Mouse (Mus musculus) cerebellum, postnatal 4 days (tissue): Measurements from ENCODE around the gene Casz1.
A peak's percentile ranks its signal among the peaks of the same experiment; 100 is the strongest.

ENCODE experiments used
- DNase-seq, 2 experiments: peaks; one replicate each; pipeline ENCODE4 v3.0.0; 2022; ENCODE audit warnings: low spot score in 2 of 2, mixed read lengths in 1 of 2

Gene Casz1

DNA sequence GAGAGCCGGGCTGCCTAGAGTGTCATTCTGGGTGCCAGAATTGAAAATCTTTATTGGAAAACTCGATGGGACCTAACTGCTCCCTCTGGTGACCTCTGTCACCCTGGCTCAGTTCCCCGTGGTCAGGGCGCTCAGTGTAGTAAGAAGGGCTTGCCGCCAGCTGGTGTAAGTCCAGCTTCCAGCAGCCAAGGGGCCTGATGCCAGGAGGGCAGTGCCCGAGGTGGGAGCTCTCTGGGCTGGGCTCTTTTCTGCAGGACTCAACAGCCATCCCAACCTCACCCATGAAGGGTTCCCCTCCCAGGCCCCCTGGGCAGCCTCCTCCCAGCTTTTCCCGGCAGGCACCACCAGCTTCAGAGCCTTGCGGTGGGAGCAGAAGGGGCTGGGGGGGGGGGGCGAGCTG is 42.0 kb downstream of the Casz1 start:
- peak in 1 of 2 experiments; percentile 65 for DNase-seq

DNA sequence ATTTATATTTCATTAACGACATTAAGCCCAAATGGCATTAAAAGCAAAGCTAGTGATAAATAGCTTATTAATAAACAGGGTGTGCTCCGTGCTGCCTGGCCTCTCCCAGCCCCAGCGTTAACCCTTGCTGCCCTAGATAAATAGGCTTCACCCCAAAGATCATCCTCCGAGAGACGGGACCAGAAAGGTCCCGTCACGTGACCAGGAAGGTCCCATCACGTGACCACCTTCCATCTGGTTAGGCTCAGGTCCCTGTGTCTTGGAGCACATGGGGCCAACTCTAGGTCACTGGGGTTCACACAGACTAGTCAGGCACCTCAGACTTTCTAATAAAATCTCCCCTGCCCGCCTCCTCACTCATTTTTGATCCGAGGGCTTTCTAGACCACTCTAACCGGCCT is 42.5 kb downstream of the Casz1 start:
- no peak for DNase-seq

DNA sequence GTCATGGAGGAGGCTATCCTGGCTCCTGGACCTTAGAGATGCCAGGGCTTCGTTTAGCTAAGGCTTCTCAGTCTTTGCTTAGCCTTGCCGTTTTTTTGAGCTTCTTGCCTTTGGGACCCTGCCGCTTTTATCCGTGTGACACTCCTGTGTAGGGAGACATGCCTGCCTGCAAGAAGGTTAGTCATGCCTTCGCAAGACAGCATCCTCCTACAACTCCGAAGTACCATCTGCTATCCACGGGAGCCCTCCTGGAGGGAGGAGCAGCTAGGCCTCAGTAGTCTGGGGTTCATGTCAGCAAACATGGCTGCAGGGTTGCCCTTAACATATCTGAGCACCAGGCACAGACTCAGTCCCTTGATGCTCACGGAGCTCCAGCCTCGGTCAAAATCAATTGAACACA is 43.4 kb downstream of the Casz1 start:
- DNase-seq = no peak

DNA sequence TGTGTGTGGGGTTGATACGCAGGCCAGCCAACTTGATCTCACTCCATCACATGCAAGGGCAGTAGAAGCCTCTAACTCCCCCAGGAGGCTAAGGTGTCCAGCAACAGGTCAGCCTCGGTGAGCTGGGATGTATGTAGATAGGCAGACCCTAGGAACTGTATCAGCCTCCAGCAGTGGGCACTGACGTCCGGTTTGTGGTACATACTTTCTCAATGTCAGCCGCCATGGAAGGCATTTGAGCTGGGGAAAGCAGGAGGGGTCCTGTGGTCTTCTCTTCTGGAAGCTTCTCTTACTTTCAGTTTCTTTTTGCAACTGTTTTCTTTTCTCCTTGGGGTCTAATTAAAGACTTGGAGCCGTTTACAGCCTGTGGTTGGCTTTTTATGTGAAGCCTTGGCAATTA is 45.2 kb downstream of the Casz1 start:
- DNase-seq = no peak

DNA sequence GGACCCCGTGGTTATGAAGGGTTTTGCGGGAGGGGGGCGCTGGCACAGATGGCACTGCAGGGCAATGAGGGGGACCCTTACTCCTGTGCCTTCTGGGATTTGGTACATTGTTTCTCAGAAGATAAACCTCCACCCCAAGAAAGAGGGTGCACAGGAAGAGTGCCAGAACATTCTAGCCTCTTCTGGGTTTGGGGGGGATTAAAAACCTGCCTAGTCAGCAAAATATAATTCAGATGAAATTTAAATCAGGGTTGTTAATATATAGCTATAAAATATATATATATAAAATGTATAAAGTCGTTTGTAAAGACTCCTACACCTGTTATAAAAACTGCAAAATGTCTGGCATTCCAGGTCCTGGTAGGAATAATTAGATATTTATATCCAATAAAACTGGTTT is 48.8 kb downstream of the Casz1 start:
- no peak for DNase-seq

DNA sequence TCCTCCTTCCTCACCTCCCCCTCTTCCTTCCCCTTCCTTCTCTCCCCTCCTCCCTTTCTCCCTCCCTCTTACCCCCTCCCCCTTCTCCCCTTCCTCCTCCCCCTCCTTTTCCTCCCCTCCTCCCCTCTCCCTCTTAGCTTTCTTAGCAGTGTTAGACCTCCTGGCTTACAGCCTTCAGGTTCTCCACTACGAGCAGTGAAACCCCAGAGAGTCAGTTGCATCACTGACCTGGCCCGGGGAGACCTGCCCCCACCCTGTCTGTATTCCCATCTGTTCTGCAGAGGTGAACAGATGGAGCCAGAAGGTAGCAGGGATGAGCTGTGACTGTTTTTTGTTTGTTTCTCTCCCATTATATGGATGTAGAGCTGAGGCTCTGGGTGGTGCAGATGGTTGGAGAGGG is 49.9 kb downstream of the Casz1 start:
- DNase-seq = no peak

DNA sequence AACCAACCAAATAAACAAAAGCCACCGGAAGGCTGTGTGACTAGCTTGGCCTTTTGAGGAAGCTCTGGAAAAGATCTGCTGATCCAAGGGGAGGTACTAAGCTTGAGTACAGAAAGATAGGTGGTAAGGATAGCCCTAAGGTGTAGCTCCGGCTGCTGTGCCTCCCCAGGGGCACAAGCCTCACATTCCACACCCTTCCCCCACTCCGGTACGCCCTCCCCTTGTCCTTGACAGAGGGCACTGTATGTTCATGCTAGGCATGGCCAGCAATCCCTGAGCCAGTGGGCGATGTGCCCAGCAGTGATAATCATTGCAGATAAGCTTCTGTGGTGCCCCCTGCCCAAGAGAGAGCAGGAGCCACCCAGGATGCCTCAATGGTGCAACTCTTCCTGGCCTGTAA is 51.3 kb downstream of the Casz1 start:
- DNase-seq = no peak

DNA sequence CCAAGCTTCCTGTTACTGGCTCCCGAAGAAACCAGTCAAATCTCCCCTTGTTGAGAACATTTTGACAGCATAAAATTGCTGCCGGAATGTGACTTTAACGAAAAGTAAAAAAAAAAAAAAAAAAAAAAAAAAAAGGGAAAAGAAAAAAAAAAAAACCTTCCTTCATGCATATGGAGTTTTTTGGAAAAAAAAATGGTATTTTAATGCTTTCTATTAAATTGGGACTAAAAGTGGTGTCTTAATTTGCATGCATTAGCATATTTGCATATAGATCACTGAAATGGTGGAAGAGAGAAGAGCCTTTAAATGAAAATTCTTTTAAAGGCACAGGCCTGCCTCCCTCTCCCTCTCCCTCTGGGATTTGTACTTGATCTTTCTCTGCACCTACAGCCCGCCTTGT is 52.0 kb downstream of the Casz1 start:
- no peak for DNase-seq

DNA sequence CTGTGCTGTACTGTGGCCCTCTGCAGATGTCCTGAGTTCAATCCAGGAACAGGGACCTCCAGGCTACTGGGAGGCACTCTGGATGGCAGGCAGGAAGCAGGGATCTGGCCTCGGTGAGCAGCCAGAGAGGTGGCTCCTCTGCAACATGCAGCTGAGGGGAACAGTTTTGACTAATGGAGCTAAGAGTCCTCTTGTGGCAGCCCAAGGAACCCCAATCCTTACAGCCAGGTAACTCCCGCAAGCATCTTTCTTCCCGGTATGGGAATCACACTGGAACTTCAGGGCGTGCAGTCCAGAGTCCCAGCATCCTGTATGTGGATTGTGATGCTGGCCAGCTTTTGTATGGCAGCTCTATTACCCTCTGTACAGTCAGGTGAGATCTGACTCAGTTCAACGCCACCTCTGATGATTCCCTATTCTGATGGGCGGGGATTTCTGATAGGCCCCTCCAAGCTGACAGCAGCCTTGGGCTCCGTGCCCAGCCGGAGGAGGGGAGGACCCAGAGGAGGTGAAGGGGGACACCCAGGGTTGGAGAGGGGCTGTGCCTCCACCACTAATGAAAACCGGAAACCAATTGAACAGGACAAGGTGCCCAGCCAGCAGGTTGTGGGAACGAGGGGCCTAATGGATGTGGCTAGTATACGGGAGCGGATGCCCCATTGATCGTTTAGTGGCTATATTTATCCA is 53.3 kb downstream of the Casz1 start:
- no peak for DNase-seq

DNA sequence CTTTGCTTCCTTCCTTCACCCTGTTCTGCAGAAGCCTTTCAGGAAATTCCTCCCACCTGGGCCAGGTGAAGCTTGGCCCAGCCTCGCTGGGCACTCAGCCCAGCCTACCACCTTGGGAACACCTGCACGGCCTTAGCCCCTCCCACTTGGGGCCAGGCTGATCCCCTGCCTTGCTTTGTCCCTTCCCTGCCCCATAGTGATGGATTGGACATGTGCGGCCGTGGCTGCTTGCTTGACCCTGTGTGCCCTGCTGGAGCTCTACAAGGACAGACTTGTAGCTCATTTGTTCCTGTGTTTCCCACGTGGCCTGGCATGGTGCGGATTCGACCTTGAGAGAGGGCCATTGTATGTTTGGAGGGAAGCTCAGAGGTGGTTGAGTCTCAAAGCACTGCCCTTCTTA is 54.0 kb downstream of the Casz1 start:
- DNase-seq = no peak

DNA sequence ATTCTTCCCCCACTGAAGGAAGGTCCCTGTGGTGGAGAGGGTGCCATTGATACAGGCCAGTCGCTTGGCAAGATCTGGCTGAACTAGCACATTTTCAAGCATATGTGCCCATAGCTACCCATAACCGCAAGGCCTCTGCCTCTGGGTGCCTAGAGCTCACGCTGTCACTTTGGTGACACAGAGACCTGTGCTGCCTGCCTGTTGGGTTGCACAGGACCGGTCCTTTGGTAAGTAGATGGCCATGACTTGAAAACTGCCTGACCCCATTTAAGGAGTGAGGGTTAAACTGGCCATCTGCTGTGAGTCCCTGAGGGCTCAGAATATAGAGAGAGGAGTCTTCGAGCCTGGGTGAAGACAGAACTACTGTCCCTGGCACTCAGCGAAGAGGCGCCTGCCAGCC is 55.2 kb downstream of the Casz1 start:
- DNase-seq = no peak

DNA sequence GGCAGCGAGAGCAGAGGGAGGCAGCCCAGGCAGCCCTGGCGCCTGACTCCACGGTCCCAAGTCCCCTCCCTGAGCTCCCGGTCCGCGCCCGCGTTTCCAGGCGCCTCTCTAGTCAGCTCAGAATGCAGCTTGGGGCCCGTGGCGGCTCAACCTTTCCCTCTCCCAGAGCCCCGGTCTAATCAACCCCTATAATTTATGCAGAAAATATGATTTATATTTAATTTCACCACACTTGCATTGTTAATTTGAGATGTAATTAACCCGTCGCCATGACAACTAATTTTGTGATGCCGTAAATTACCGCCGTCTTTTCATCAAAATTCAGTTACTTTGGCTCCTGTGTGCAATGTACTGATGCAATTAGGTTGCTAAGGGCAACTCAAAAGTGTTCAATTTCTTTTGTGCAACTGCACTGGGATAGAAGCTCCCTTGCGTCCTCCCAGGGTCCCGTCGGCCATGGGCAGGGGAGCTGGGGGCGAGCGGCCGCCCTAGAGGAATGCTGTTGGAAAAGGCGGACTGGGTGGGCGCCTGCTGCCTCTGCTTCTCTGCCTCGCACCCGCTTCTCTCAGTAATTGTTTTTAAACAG is 55.8 kb downstream of the Casz1 start:
- DNase-seq = no peak

DNA sequence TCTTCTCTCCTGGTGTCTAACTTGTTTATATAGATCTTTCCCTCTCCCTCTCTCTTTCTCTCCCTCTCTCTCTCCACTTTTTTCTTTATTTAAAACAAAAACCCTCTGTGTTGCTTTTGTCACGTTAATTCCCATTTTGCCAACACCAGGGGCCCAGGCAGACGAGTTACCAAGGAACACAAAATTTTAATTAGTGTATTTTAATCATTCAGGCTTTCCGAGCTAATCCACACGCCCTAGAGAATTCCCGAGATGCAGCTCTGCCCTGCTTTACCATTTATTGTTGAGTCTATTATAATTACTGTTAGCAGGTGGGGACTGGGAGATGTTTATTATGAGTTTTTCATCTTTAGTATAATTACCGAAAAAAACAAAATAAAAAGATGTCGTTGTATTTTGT is 56.4 kb downstream of the Casz1 start:
- DNase-seq = no peak

DNA sequence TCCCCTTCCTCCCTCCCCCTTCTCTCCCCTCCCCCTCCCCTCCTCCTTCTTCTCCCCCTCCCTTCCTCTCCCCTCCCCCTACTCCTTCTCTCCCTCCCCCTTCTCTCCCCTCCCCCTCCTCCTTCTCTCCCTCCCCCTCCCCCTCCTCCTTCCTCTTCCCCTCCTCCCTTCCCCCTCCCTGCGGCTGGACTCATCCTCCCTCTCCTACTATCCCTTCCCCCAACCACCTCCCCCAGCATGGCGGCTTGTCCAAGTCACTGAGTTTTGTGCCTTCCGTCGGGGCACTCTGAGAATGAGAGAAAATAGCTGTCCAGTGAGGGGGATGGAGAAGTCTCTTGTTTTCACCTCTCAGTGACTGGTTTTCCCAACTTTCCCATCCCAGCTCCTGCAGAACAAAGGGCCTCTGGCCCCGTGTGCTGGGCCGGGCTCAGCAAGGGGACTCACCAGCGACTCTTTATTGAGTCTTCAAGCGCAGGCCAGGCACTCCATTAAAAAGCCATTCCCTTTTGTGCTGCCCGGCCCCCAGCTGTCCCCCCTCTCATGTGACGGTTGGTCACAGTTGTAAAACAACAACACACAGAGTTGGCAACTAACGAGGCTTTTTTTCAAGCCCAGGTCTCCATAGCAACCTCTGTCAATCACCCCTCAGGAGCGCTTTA is 62.7 kb downstream of the Casz1 start:
- DNase-seq = no peak

DNA sequence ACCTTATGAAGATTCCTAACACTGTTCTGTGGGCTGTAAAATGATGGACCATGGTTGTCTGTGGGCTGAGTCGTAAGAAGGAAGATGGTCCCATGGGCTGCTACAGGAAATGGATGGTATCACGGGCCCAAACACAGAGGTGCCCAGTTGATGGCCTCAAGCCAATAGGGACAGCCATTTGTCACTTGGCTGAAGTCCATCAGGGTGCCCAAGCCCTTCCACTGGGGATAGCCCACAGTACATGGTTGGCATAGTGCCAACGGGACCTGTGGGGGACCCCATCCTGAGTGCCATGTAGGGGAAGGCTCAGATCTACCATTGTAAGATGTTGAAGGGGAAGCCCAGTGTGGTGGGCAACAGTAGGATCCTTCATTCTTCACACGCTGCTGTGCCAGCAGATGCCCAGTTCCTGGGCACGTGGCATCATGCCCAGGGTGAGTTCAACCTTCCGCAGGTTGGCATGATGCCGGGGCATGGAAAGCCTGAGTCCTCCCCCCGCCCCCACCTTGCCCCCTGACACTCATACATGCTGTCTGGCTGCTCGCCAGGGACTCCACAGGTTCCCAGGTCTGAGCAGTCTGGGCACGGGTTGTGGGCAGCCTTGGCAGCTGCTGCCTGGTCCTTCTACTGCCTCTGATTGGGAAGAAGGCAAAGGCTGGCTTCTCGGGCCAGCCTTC is 63.6 kb downstream of the Casz1 start:
- DNase-seq = peak; percentile 67 to 98

DNA sequence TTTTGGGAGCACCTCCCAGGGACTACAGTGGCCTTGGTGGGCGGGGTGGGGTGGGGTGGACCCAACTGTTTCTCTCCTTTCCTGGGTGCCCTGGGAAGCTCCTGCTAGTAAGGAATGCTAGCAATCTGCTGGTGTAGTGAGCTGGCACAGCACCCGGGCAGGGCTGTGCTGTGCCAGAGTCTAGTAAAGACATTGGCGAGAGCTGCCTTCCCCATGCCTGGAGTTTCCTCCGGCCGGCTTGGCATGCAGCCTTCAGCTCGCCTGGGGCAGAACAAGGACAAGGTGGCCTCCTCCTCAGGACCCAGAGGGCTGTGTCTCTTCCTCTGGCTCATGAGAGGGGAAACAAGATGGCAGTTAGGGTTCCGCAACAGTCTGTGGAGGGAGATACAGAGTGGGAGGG is 65.3 kb downstream of the Casz1 start:
- peak in 1 of 2 experiments; percentile 66 for DNase-seq

DNA sequence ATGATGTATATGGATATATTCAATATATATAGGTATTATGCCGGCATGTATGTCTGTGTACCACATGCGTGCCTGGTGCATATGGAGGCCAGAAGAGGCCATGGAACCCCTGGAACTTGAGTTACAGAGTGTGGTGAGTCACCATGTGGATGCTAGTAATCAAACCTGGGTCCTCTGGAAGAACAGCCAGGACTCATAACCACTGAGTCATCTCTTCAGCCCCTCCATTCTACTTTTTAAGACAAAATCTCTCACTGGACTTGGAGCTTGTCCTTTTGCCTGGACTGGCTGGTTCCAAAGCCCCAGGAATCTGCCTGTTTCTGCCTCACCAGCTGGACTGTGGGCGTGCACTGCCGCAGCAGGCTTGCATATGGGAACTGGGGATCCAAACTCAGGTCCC is 66.3 kb downstream of the Casz1 start:
- no peak for DNase-seq

DNA sequence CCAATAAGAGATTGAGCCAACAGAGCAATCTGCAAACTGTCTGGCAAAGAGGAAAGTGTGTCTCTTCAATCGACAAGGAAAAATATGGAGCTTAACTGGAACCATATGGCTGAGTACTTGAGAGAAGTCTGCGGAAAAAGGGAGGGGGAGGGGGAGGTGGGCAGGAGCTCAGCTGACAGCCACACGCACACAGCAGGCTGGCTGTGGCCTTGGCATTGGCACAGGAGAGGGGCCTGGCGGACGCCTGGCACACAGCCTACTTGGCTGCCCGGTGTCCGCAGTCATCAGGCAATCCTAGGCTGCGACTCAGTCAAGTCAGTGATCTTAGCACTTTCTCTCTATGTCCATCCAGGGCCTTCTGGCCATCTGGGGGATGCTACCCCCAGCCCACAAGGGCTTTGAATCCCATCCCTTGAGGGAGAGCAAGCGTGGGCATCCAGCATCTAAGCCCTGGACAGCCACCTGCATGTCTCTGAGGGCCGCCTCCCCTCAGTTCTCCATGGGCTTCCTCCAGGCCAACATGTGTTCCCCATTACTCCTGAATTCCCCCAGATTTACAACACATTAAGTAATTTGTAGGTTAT is 67.6 kb downstream of the Casz1 start:
- peak; percentile 42 to 89 for DNase-seq

DNA sequence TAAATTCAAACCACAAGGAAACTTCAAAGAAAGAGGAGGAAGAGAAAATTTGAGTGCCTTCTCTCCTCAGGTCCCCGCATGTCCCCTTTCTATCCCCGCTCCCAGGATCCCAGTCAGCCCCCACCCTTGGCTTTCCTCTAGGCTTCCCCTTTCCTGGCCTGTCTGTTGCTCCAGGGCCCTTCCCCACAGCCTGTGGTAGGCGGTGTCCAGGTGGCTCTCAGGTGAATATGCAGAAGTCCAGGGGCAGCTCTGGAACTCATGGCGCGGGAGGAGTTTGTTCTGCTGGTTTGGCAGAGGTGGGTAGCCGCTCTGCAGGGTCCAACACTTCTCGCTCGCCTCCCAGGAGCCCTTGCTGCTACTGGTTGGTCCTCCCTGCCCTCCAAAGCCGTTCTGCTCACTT is 68.1 kb downstream of the Casz1 start:
- DNase-seq = no peak

DNA sequence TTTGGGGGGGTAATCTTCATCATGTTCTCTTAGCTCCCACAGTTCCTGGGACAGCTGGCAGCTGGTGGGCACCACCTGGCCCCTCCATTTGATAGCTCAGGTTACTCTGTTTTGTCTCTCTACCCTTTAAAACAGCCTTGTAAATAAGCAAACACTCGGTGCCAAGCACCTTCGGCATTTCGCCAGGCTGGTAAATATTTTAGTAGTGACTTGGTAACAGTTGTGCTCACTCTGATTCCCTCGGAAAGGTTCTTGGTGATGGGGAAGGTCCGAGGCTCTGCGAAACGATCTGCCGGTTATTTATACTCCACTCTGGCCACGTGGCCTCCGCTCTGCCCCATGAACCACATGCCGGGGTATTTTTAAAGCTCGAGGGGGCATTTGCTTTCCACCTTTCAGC is 68.6 kb downstream of the Casz1 start:
- no peak for DNase-seq

DNA sequence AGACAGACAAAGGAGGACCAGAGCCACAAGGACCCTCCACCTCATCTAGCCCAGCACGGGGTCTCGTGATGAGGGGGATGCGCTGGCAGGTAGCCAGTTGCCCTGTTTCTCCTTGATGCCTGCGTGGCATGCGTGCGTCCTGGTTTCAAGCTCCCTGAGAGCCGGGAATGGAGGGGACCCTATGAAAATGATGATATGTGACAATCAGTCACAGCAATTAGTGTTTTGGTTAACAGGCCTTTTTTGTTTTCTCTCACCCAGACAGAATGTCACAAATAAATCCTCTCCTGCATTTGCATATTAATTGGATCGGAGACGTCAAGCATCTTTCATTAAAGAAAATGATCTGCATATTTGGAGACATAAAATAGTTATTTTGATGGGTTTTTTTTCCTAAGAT is 71.9 kb downstream of the Casz1 start:
- no peak for DNase-seq

DNA sequence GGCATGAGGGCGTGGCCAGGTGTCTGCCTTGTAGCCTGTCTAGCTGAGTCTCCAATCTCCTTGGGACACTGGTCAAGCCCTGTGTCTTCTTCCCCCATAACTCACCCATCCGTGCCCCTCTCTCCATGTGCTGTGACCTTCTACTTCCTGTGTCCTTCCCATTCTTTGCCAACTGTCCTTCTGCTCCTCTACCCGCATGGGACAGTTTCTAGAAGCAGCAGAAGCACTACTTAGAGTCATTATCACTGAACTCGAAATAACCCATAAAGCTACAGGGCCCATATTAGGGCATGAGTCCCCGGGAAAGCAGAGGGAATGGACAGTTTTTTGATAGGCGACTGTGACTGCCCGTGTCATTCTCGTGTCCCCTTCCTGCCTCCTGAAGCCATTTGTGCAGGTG is 72.6 kb downstream of the Casz1 start:
- no peak for DNase-seq
